Mouse (Mus musculus) bone marrow, adult 2 months (tissue): Measurements from ENCODE around the gene 1700012B07Rik.

ENCODE experiments used
- CTCF ChIP-seq: fragments of 200-500 bp; IDR thresholded peaks from 2 replicates; pipeline ENCODE4 v1.5.1; 2011; ENCODE audit warnings: low read length, control low read depth; ENCODE audit not compliant: control insufficient read depth, insufficient read depth
- POLR2A ChIP-seq: fragments of 200-500 bp; IDR thresholded peaks from 2 replicates; pipeline ENCODE4 v1.6.1; 2011; ENCODE audit warnings: low read depth, mild to moderate bottlenecking, control low read depth, low read length, borderline replicate concordance; ENCODE audit not compliant: control insufficient read depth

DNA sequence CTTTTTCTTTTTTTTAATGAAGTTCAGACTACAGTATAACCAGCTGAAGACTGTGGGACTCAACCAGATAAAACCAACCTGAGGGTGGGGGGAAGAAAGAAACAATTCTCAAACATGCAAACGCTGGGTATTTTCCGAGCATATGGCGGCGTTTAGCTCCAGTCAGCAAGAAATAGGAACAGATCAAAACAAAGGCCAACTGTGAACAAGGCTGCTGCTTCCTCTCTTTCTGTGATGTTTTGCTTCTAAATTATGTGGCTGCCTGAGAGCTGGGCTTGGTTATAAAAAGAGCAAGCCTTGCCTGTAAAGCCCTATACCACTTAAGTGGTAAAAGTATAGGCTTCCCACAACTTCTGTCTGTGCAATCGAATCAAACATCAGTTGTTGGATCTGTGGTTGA, 42.5 kb downstream of the 1700012B07Rik start:
- TF ChIP-seq CTCF (no peak), POLR2A (no peak)
